Mouse (Mus musculus) mammary gland, adult 2 months (tissue): ENCODE data around the gene Satl1. TPM values are rescaled to one million over a fixed set of nuclear protein-coding genes. Genes with fewer than 3 reads are reported as not detected.

Experiments
- polyA plus RNA-seq: library from polyadenylated mRNA; depleted of rRNA; stranded (reverse); fragments of >200 nt; gene quantifications from 2 replicates; pipeline ENCODE4 v1.2.3, GENCODE M21; 2012; ENCODE audit warnings: low replicate concordance; rRNA removed

Satl1 gene
- not detected in 2 replicates for polyA plus RNA-seq

GRCm38 (mm10) chrX:112406679-112407078 is at the start of gene Satl1:
Gene Satl1 (minus strand): TSS chrX:112406779.

Other genes with a start within 250 kb of the Satl1 start
- not detected in 2 replicates for gene 4933403O08Rik, start 167.7 kb downstream of the Satl1 start, polyA plus RNA-seq
- 2.2 and 9.5 TPM in 2 replicates for gene Apool, start 95.4 kb downstream of the Satl1 start, polyA plus RNA-seq
- not detected in 2 replicates for gene 2010106E10Rik, start 88.5 kb upstream of the Satl1 start, polyA plus RNA-seq
- 0.06 TPM in 1 of 2 replicates, not detected in the other for gene Zfp711, start 193.7 kb upstream of the Satl1 start, polyA plus RNA-seq